Mouse (Mus musculus): ENCODE measurements at regions not wholly inside any gene's neighbourhood (a gene's known extent, or its start where the extent isn't known, plus 50 kb on each side); places are given as distances from the start of the nearest gene placed in this dataset.

DNA sequence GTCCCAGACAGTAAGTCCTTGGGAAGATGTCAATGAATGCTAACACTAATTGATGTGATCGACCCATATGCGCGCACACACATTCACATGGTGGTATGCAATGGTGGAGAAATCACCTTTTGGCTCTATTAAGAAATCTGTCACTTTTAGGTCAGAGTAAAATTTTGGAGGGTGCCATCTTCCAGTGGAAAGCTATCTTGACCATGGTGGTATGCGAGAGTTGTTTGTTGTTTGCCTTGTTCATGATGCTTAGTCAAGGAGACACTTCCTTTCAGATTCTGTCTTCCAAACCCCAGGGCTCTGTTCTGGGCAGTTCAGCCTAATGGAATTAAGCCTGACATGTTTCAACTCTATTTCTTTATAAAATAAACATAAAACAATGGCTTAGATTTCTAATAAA lies 337.9 kb upstream of the Tmem161b start:
- no peaks in the 10 kb centered on the region for H3K9me3 ChIP-seq (ENCODE audit: low read length)
- no peak overlapping the region for H3K4me2 ChIP-seq (ENCODE audit: low read depth)
- H3K27me3 ChIP-seq (ENCODE audit: insufficient read depth, low read length), result no peaks in the 10 kb centered on the region
- 51% methylated on average over 4 of the region's 4 CpGs for WGBS
- no peak for TF ChIP-seq CTCF (IDR thresholded peaks at IDR 0.05; ENCODE audit: low read depth)
- no peak overlapping the region for H3K9ac ChIP-seq
- H3K36me3 ChIP-seq (ENCODE audit: insufficient read depth), result no peaks in the 10 kb centered on the region
- no peak for DNase-seq
- H3K4me1 ChIP-seq (ENCODE audit: insufficient read depth), result peaks cover 14% of the 10 kb centered on the region; the same call in 1 of the 2 replicates
- H3K4me3 ChIP-seq (ENCODE audit: low read depth, low read length), result no peak overlapping the region
- ATAC-seq, result no peak
- H3K27ac ChIP-seq (ENCODE audit: low read depth, low read length), result peak overlapping the region; percentile 42; the same call in 1 of the 2 replicates

DNA sequence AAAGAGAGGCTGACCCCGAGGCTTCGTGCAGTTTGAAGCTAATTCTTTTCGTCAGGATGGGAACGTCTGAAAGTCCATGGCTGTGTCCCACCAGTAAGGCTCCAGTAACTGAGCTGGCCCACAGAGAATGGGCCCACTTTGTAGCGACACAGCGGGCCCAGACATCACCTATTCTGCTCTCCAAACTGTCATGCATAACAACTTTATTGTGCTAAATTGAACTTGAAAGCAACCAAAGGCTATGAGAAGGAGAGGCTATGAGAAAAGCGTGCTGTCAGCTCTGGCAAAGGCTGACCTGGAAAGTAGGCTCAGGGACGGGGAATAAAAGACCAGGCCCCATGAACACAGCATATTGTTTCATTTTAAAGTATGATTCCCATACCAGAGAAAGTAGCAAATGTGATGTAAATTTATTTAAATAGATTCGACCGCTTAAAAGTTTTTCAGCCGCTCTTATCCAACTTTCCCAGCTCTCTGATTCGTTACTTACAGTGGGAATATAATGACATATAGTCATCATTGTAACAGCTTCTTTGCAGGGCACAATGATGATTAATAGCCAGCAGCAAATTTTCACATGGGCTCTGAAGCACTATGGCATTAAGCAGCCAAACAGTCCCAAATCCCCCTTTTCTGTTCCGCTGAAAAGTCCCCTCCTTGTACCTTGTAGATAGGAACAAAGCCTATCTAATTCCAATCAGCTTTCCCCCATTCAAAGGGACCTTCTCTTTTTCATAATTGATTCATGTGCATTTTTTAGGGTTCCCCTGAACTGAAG lies 337.1 kb upstream of the Tmem161b start:
- WGBS, result 13% methylated on average over 13 of the region's 13 CpGs
- peak; percentile 52 for DNase-seq
- no peaks in the 10 kb centered on the region for H3K36me3 ChIP-seq (ENCODE audit: insufficient read depth)
- no peaks in the 10 kb centered on the region for H3K27me3 ChIP-seq (ENCODE audit: insufficient read depth, low read length)
- H3K27ac ChIP-seq (ENCODE audit: low read depth, low read length), result peak overlapping the region; percentile 42
- no peak overlapping the region for H3K4me3 ChIP-seq (ENCODE audit: low read depth, low read length)
- no peaks in the 10 kb centered on the region for H3K9me3 ChIP-seq (ENCODE audit: low read length)
- H3K4me1 ChIP-seq (ENCODE audit: insufficient read depth), result peaks cover 11% of the 10 kb centered on the region; the same call in 1 of the 2 replicates
- ATAC-seq, result peak; percentile 62
- TF ChIP-seq CTCF (IDR thresholded peaks at IDR 0.05; ENCODE audit: low read depth), result no peak
- no peak overlapping the region for H3K9ac ChIP-seq
- H3K4me2 ChIP-seq (ENCODE audit: low read depth), result peak overlapping the region; percentile 18; the same call in 1 of the 2 replicates

DNA sequence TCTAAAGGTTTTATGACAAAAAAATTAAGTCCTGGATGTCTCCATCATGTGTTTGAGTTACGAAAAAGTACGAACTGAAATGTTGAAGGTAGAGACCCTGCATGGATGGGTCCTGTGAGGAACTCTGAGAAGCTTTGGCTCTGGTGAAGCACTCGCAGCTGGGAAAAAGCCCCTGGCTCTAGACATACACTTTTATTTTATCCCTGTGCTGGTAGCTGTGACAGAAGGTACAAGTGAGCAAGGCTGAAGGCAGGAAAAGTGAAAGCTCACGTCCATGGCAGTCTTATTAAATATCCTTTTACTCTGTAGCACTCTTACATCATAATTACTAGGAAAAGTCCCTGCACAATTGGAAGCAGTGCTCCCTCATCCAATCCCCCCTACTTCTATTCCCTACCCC lies 336.4 kb upstream of the Tmem161b start:
- WGBS, result 22% methylated on average over 4 of the region's 4 CpGs
- peak; percentile 14; the same call in 1 of the 2 replicates for ATAC-seq

DNA sequence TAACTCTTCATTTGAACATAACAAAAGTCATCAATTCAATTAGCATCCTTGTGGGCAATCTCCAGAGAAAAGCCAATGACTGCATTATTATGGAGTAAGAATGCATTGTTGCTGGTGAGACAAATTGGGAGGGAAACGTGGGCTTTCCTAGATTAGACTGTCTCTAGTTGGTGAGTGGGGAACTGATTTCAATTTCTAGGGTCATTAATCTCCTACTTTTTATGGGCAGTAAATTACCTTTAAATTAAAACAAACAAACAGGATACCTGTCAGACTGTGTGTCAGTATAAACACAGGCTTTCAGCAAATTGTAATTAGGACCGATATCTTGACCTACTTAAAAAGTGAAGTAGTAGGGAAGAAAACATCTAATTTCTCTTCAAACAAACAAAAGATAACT lies 307.4 kb upstream of the Tmem161b start:
- 0 out of 2 replicates have a peak, but pooled peaks cover 6% of the 10 kb centered on the region for H3K9me3 ChIP-seq (ENCODE audit: low read length)
- no peak for DNase-seq
- H3K4me1 ChIP-seq (ENCODE audit: insufficient read depth), result no peaks in the 10 kb centered on the region
- H3K4me2 ChIP-seq (ENCODE audit: low read depth), result no peak overlapping the region
- H3K27me3 ChIP-seq (ENCODE audit: insufficient read depth, low read length), result no peaks in the 10 kb centered on the region
- H3K27ac ChIP-seq (ENCODE audit: low read depth, low read length), result no peak overlapping the region
- WGBS, result 57% methylated on average over 2 of the region's 2 CpGs
- ATAC-seq, result no peak
- TF ChIP-seq CTCF (IDR thresholded peaks at IDR 0.05; ENCODE audit: low read depth), result no peak
- 0 out of 2 replicates have a peak, but pooled peaks cover 3% of the 10 kb centered on the region for H3K36me3 ChIP-seq (ENCODE audit: insufficient read depth)
- H3K4me3 ChIP-seq (ENCODE audit: low read depth, low read length), result no peak overlapping the region
- H3K9ac ChIP-seq, result no peak overlapping the region

More for the DNA sequence above, 336.4 kb upstream of the Tmem161b start:
- no peak overlapping the region for H3K9ac ChIP-seq
- no peak overlapping the region for H3K4me3 ChIP-seq (ENCODE audit: low read depth, low read length)
- no peaks in the 10 kb centered on the region for H3K27me3 ChIP-seq (ENCODE audit: insufficient read depth, low read length)
- H3K27ac ChIP-seq (ENCODE audit: low read depth, low read length), result peak overlapping the region; percentile 54; the same call in 1 of the 2 replicates
- H3K4me2 ChIP-seq (ENCODE audit: low read depth), result no peak overlapping the region
- H3K4me1 ChIP-seq (ENCODE audit: insufficient read depth), result peaks cover 6% of the 10 kb centered on the region; the same call in 1 of the 2 replicates
- TF ChIP-seq CTCF (IDR thresholded peaks at IDR 0.05; ENCODE audit: low read depth), result no peak
- DNase-seq, result no peak
- H3K9me3 ChIP-seq (ENCODE audit: low read length), result no peaks in the 10 kb centered on the region
- no peaks in the 10 kb centered on the region for H3K36me3 ChIP-seq (ENCODE audit: insufficient read depth)

DNA sequence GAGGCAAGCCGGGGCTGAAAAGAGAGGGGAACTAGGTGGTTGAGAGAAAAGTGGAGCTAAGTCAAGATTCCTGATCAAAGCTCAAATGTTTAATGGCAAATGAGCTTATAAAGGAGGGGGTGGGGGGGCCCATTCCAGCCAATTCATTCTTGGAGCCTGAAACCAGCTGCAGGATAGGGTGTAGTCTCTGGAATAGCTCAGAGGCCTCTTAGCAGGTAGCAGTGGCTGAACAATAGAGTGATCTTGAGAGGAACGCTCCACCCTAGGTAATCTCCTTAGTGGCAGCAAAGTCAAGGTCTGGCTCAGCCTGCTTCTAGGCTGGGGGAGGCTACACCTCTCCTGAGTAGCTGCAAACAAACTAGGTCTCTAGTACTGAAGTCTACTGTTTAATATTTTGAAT lies 289.3 kb upstream of the Tmem161b start:
- H3K4me2 ChIP-seq (ENCODE audit: low read depth), result no peak overlapping the region
- WGBS, result 70% methylated on average over 2 of the region's 2 CpGs
- H3K9ac ChIP-seq, result no peak overlapping the region
- no peak for DNase-seq
- no peaks in the 10 kb centered on the region for H3K27me3 ChIP-seq (ENCODE audit: insufficient read depth, low read length)
- H3K36me3 ChIP-seq (ENCODE audit: insufficient read depth), result no peaks in the 10 kb centered on the region
- H3K4me1 ChIP-seq (ENCODE audit: insufficient read depth), result no peaks in the 10 kb centered on the region
- H3K27ac ChIP-seq (ENCODE audit: low read depth, low read length), result no peak overlapping the region
- no peak for ATAC-seq
- no peaks in the 10 kb centered on the region for H3K9me3 ChIP-seq (ENCODE audit: low read length)
- no peak for TF ChIP-seq CTCF (IDR thresholded peaks at IDR 0.05; ENCODE audit: low read depth)
- no peak overlapping the region for H3K4me3 ChIP-seq (ENCODE audit: low read depth, low read length)

DNA sequence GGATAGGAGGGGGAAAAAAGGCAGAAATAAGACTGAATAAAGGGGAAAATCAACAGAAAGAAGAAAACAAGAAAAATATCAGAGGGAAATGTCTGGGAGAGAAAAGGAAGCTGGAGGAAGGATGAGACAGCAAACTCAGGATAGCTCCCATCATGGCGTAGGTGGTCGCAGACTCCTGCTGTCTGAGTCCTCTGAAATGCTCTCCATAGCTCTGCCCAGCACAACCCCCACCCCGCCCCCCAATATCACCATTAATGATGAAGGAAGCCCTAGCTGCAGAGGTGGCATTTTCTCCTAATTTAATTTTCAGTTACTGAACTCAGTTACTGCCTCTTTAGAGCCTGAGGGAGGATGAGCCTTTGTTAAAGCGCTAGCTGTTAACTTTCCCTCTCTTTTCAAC lies 275.6 kb upstream of the Tmem161b start:
- DNase-seq (no peak), ATAC-seq (no peak)
- H3K36me3 ChIP-seq (ENCODE audit: insufficient read depth), result no peaks in the 10 kb centered on the region
- H3K27ac ChIP-seq (ENCODE audit: low read depth, low read length), result no peak overlapping the region
- 76% methylated on average over 4 of the region's 4 CpGs for WGBS
- H3K4me2 ChIP-seq (ENCODE audit: low read depth), result no peak overlapping the region
- H3K9me3 ChIP-seq (ENCODE audit: low read length), result no peaks in the 10 kb centered on the region
- no peak for TF ChIP-seq CTCF (IDR thresholded peaks at IDR 0.05; ENCODE audit: low read depth)
- H3K27me3 ChIP-seq (ENCODE audit: insufficient read depth, low read length), result no peaks in the 10 kb centered on the region
- H3K4me3 ChIP-seq (ENCODE audit: low read depth, low read length), result no peak overlapping the region
- no peak overlapping the region for H3K9ac ChIP-seq
- no peaks in the 10 kb centered on the region for H3K4me1 ChIP-seq (ENCODE audit: insufficient read depth)

DNA sequence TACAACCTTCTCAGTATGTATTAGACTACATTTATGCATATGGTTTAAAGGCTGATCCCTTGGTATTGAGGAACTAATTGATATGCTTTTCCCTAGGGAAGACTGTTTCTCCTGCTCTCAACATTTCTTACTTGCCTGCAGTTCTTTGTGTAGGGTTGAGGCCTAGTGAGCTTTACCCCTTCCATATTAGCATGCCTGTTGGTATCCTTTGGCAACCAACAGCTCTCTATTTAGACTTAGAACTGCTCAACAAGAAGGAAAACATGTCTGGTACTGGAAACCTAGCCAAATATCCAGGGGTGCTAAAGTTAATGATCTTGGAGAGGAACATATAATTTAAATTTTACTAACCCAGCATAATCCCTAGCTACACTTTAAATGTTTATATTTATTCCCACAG lies 270.9 kb upstream of the Tmem161b start:
- DNase-seq (no peak), ATAC-seq (no peak)
- Histone ChIP-seq H3K4me3 (ENCODE audit: low read depth, low read length) (no peak overlapping the region), H3K9ac (no peak overlapping the region), H3K36me3 (ENCODE audit: insufficient read depth) (no peaks in the 10 kb centered on the region), H3K4me2 (ENCODE audit: low read depth) (no peak overlapping the region), H3K4me1 (ENCODE audit: insufficient read depth) (no peaks in the 10 kb centered on the region), H3K9me3 (ENCODE audit: low read length) (no peaks in the 10 kb centered on the region), H3K27me3 (ENCODE audit: insufficient read depth, low read length) (no peaks in the 10 kb centered on the region), H3K27ac (ENCODE audit: low read depth, low read length) (no peak overlapping the region)
- no peak for TF ChIP-seq CTCF (IDR thresholded peaks at IDR 0.05; ENCODE audit: low read depth)

All from forebrain, postnatal 0 days (tissue).